Mouse (Mus musculus): Measurements from ENCODE around the gene Slc35b1. TPM values are rescaled to one million over a fixed set of nuclear protein-coding genes. Genes with fewer than 3 reads are reported as not detected.
A peak's percentile ranks its signal among the peaks of the same experiment; 100 is the strongest.

Gene Slc35b1
- polyA plus RNA-seq, 1 experiment from 2014 or later: 108 TPM

DNA sequence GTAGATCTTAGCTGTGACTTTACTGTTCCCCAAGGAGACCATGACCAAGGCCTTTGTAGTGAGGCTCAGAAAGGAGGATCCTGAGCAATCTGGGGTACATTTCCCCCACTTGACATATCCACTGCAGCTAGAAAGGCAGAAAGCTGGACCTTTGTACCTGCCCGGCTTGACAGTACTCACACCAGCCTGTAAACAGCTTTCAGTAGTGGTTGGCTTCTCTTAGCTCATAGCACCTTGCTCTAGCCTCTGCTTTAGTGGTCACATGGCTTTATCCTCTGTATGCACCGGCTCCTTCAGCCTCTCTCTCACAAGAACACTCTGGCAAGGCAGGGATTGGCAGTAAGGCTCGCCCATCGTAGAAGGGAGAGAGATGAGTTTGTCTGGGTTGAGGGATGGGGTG lies 15.6 kb upstream of the Slc35b1 start:
- DNase-seq (ENCODE audit: low spot score): no peak
- WGBS: 95% methylated on average over 4 of the region's 4 CpGs
- no peak overlapping the region for H3K27ac ChIP-seq (replicated peaks; ENCODE audit: low read depth, low read length)
- no peak overlapping the region for H3K4me2 ChIP-seq (ENCODE audit: low read depth, low read length)
- H3K4me1 ChIP-seq (ENCODE audit: control insufficient read depth, insufficient read depth, low read length): peaks cover 4% of the 10 kb centered on the region; the same call in 1 of the 2 replicates
- peaks cover 30% of the 10 kb centered on the region for H3K36me3 ChIP-seq (ENCODE audit: control insufficient read depth, insufficient read depth, low read length)
- no peak overlapping the region for H3K4me3 ChIP-seq (ENCODE audit: low read depth, low read length)
- H3K27me3 ChIP-seq (replicated peaks; ENCODE audit: control insufficient read depth, insufficient read depth, low read length): no peaks in the 10 kb centered on the region
- H3K9ac ChIP-seq (ENCODE audit: low read depth, low read length): no peak overlapping the region
- H3K9me3 ChIP-seq (ENCODE audit: control insufficient read depth, low read length): no peaks in the 10 kb centered on the region
- no peak for ATAC-seq (ENCODE audit: low read depth)

DNA sequence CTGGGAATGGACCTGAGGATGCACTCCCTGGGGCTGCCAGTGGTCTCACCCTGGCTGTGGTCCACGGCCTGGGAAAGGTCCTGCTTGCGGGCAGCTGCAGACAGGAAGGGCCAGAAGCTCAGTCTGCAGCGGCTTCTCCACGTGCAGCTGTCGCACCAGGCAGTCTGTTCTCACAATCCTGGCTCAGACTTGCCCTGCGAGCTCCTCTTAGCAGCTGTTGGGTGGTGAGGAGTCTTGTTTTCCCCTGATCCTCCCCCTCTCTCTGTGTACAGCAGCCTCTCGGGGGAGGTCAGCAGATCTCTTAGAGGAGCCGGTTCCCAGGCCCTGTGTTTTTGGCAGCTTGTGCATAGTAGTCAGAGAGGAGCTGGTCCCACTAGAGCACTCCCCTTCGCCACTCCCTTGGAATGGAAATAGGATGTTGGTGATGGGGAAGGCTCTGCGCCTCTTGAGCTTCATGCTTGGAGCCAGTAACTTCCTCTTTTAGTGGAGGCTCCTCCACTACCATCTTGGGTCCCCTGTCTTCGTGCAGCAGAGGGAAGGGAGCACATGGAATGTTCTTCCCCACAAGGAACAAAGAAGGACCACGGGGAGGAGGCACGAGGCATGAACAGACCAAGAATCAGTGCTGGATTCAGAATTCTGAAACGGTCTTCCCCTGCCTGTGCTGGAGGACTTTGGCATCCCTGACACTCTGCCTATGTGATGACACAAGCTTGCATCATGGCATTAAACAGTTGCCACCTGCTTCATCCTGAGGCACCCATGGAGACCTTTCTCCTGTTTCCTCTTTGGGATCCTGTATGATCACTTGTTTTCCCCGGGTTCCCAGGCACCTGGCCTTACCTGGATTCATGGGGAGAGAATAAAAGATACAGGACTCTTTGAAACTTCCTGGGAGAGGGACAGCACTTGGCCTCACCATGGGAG lies 14.3 kb upstream of the Slc35b1 start:
- WGBS: 59% methylated on average over 14 of the region's 15 CpGs
- Histone ChIP-seq H3K4me1 (ENCODE audit: control insufficient read depth, insufficient read depth, low read length) (peaks cover 4% of the 10 kb centered on the region; the same call in 1 of the 2 replicates), H3K4me2 (ENCODE audit: low read depth, low read length) (no peak overlapping the region), H3K27ac (replicated peaks; ENCODE audit: low read depth, low read length) (no peak overlapping the region; the same call in 1 of the 2 replicates), H3K9me3 (ENCODE audit: control insufficient read depth, low read length) (no peaks in the 10 kb centered on the region), H3K36me3 (ENCODE audit: control insufficient read depth, insufficient read depth, low read length) (peaks cover 39% of the 10 kb centered on the region), H3K4me3 (ENCODE audit: low read depth, low read length) (no peak overlapping the region), H3K27me3 (replicated peaks; ENCODE audit: control insufficient read depth, insufficient read depth, low read length) (no peaks in the 10 kb centered on the region), H3K9ac (ENCODE audit: low read depth, low read length) (no peak overlapping the region)
- ATAC-seq (ENCODE audit: low read depth) (peak; percentile 88), DNase-seq (ENCODE audit: low spot score) (peak; percentile 90)

DNA sequence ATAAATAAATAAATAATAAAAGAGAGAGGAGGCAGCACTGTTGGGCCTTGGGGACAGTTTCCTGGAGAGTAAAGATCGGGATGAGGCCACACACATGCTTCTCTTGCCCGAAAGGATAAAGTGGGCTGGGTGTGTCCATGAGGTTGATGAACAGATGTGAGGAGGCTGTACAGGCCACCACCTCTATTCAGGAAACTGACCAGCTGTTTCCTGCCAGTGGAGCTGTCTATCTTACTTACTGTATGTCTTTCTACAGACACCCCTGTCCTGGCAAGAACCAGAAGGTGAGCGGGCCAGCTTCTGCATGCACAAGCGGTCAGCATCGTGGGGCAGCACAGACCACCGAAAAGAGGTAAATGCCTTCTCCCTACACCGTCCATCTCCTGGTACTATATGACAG lies 13.3 kb upstream of the Slc35b1 start:
- H3K9ac ChIP-seq (ENCODE audit: low read depth, low read length): no peak overlapping the region
- no peak overlapping the region for H3K27ac ChIP-seq (replicated peaks; ENCODE audit: low read depth, low read length)
- no peak for DNase-seq (ENCODE audit: low spot score)
- H3K4me1 ChIP-seq (ENCODE audit: control insufficient read depth, insufficient read depth, low read length): peaks cover 4% of the 10 kb centered on the region; the same call in 1 of the 2 replicates
- 94% methylated on average over 7 of the region's 7 CpGs for WGBS
- H3K9me3 ChIP-seq (ENCODE audit: control insufficient read depth, low read length): no peaks in the 10 kb centered on the region
- H3K4me2 ChIP-seq (ENCODE audit: low read depth, low read length): no peak overlapping the region
- no peak for ATAC-seq (ENCODE audit: low read depth)
- H3K27me3 ChIP-seq (replicated peaks; ENCODE audit: control insufficient read depth, insufficient read depth, low read length): no peaks in the 10 kb centered on the region
- H3K4me3 ChIP-seq (ENCODE audit: low read depth, low read length): no peak overlapping the region
- H3K36me3 ChIP-seq (ENCODE audit: control insufficient read depth, insufficient read depth, low read length): peaks cover 49% of the 10 kb centered on the region

DNA sequence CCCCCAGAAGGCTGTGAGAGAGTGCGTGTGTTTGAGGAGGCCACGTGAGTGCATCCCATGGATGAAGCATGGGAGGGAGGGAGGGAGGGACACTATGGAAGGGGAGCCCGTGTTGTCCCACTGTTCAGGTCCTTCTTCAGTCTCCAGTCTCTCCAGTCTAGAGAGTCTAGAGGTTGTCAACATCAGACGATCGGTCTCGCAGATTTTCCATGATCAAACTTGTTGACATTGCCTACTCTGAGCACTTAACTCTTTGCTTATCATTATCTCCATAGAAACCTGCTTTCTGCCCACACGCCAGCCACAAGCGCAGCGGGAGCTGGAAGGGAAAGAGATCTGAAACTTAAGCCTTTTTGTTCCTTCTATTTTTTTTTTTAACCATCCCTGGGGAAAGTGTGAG lies 5.6 kb upstream of the Slc35b1 start:
- H3K4me2 ChIP-seq (ENCODE audit: low read depth, low read length): no peak overlapping the region
- H3K4me3 ChIP-seq (ENCODE audit: low read depth, low read length): no peak overlapping the region
- no peaks in the 10 kb centered on the region for H3K27me3 ChIP-seq (replicated peaks; ENCODE audit: control insufficient read depth, insufficient read depth, low read length)
- ATAC-seq (ENCODE audit: low read depth) (no peak), DNase-seq (ENCODE audit: low spot score) (no peak)
- no peak overlapping the region for H3K27ac ChIP-seq (replicated peaks; ENCODE audit: low read depth, low read length)
- H3K36me3 ChIP-seq (ENCODE audit: control insufficient read depth, insufficient read depth, low read length): peaks cover 66% of the 10 kb centered on the region
- no peaks in the 10 kb centered on the region for H3K9me3 ChIP-seq (ENCODE audit: control insufficient read depth, low read length)
- H3K4me1 ChIP-seq (ENCODE audit: control insufficient read depth, insufficient read depth, low read length): no peaks in the 10 kb centered on the region
- no peak overlapping the region for H3K9ac ChIP-seq (ENCODE audit: low read depth, low read length)
- WGBS: 76% methylated on average over 9 of the region's 9 CpGs

DNA sequence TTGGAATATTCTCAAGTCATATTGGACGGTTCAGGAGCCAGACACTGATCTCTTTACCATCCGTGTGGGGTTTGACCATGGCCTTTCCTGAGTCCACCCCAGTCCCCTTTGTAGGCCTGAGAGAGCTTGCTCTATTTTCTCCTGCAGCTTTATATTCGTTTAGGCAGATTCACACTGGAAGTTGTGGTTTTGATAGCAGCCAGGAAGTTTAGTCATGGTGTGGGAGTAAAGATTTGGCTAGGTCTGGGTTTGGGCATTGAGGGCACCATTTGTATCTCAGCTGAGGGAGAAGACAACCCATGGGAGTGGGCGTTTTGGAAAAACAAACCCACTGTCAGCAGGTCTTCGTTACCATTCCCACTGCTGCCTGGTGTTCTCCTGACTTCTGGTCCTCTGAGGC lies 4.9 kb upstream of the Slc35b1 start:
- Histone ChIP-seq H3K4me2 (ENCODE audit: low read depth, low read length) (no peak overlapping the region), H3K36me3 (ENCODE audit: control insufficient read depth, insufficient read depth, low read length) (peaks cover 63% of the 10 kb centered on the region), H3K4me1 (ENCODE audit: control insufficient read depth, insufficient read depth, low read length) (no peaks in the 10 kb centered on the region), H3K9ac (ENCODE audit: low read depth, low read length) (no peak overlapping the region), H3K27ac (replicated peaks; ENCODE audit: low read depth, low read length) (no peak overlapping the region), H3K9me3 (ENCODE audit: control insufficient read depth, low read length) (no peaks in the 10 kb centered on the region), H3K4me3 (ENCODE audit: low read depth, low read length) (no peak overlapping the region), H3K27me3 (replicated peaks; ENCODE audit: control insufficient read depth, insufficient read depth, low read length) (no peaks in the 10 kb centered on the region)
- 77% methylated on average over 5 of the region's 5 CpGs for WGBS
- no peak for DNase-seq (ENCODE audit: low spot score)
- no peak for ATAC-seq (ENCODE audit: low read depth)

DNA sequence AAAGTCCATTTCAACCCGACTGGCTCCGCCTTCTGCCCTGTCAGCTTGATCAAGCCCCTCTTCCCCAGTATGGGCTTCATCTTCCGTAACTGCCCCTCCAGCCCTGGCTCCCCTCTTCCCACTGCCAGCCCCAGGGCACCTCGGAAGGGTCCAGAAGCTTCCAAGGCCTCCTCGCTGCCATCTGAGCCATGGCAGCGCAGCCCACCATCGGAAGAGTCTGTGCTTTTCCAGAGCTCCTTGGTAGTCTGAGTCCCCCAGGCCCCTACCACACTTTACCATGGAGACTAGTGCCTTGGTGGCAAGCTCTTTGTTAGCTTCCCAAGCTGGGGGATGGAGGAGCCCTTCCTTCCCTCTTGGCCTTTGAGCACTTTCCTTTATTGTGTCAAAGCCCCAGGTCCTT lies 3.8 kb upstream of the Slc35b1 start:
- no peak overlapping the region for H3K4me2 ChIP-seq (ENCODE audit: low read depth, low read length)
- H3K9ac ChIP-seq (ENCODE audit: low read depth, low read length): no peak overlapping the region
- no peak overlapping the region for H3K27ac ChIP-seq (replicated peaks; ENCODE audit: low read depth, low read length)
- no peaks in the 10 kb centered on the region for H3K4me1 ChIP-seq (ENCODE audit: control insufficient read depth, insufficient read depth, low read length)
- ATAC-seq (ENCODE audit: low read depth) (no peak), DNase-seq (ENCODE audit: low spot score) (no peak)
- peaks cover 52% of the 10 kb centered on the region for H3K36me3 ChIP-seq (ENCODE audit: control insufficient read depth, insufficient read depth, low read length)
- no peaks in the 10 kb centered on the region for H3K9me3 ChIP-seq (ENCODE audit: control insufficient read depth, low read length)
- H3K27me3 ChIP-seq (replicated peaks; ENCODE audit: control insufficient read depth, insufficient read depth, low read length): no peaks in the 10 kb centered on the region
- WGBS: 92% methylated on average over 7 of the region's 7 CpGs
- no peak overlapping the region for H3K4me3 ChIP-seq (ENCODE audit: low read depth, low read length)

DNA sequence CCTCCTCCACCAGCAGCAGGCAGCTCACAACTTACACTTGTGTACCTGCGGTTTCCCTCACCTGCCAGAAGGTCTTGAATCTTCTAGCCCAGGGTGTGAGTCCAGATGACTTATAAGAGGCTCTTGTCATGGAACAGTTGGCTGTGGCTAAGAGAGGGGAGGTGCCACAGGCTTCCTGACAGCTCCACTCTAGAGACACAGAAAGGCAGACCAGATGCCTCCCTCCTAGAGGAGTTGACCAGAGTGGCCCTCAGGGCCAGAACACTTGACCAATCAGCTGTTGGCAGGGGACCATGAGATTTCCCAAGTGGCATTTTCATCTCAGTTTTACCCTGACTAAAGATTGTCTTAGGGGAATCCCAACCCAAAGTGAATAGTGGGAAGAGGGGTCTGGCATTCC lies 3.3 kb upstream of the Slc35b1 start:
- 89% methylated on average over 1 of the region's 1 CpGs for WGBS
- no peak for DNase-seq (ENCODE audit: low spot score)
- Histone ChIP-seq H3K9ac (ENCODE audit: low read depth, low read length) (no peak overlapping the region), H3K9me3 (ENCODE audit: control insufficient read depth, low read length) (no peaks in the 10 kb centered on the region), H3K4me2 (ENCODE audit: low read depth, low read length) (no peak overlapping the region), H3K27me3 (replicated peaks; ENCODE audit: control insufficient read depth, insufficient read depth, low read length) (no peaks in the 10 kb centered on the region), H3K27ac (replicated peaks; ENCODE audit: low read depth, low read length) (no peak overlapping the region), H3K4me3 (ENCODE audit: low read depth, low read length) (no peak overlapping the region), H3K4me1 (ENCODE audit: control insufficient read depth, insufficient read depth, low read length) (no peaks in the 10 kb centered on the region), H3K36me3 (ENCODE audit: control insufficient read depth, insufficient read depth, low read length) (peaks cover 48% of the 10 kb centered on the region)
- ATAC-seq (ENCODE audit: low read depth): no peak

DNA sequence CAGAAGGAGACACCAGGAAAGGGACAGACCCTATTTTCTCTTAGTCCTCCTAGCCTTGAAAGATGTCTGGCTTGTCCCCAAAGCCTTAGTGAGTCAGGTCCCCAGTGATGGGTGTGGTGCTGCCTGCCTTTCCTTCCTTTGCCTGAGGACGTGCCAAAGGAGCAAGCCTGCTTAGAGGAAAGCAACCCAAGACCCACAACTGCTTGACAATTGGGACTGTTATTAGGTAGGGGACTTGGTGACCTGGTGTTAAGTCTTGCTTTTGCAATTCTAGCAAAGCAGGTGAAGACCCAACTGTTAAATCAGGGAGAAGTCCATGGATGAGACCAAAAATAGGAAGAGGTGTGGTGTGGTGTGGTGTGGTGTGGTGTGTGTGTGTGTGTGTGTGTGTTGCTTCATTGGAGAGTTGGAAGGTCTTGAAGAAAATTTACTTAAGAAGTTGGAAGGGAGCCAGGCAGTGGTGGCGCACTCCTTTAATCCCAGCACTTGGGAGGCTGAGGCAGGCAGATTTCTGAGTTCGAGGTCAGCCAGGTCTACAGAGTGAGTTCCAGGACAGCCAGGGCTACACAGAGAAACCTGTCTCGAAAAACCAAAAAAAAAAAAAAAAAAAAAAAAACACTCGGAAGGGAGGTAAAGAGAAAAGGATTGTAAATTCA lies 1.0 kb upstream of the Slc35b1 start:
- H3K27ac ChIP-seq (replicated peaks; ENCODE audit: low read depth, low read length): no peak overlapping the region
- ATAC-seq (ENCODE audit: low read depth) (no peak), DNase-seq (ENCODE audit: low spot score) (no peak)
- H3K36me3 ChIP-seq (ENCODE audit: control insufficient read depth, insufficient read depth, low read length): peaks cover 50% of the 10 kb centered on the region
- 79% methylated on average over 5 of the region's 5 CpGs for WGBS
- no peaks in the 10 kb centered on the region for H3K9me3 ChIP-seq (ENCODE audit: control insufficient read depth, low read length)
- no peak overlapping the region for H3K4me2 ChIP-seq (ENCODE audit: low read depth, low read length)
- no peaks in the 10 kb centered on the region for H3K4me1 ChIP-seq (ENCODE audit: control insufficient read depth, insufficient read depth, low read length)
- no peaks in the 10 kb centered on the region for H3K27me3 ChIP-seq (replicated peaks; ENCODE audit: control insufficient read depth, insufficient read depth, low read length)
- no peak overlapping the region for H3K9ac ChIP-seq (ENCODE audit: low read depth, low read length)
- no peak overlapping the region for H3K4me3 ChIP-seq (ENCODE audit: low read depth, low read length)

Data from embryonic facial prominence, embryonic 14.5 days (tissue).